Mouse (Mus musculus) liver, embryonic 12.5 days (tissue): ENCODE measurements around the gene Tmem213. TPM values are rescaled to one million over a fixed set of nuclear protein-coding genes. Genes with fewer than 3 reads are reported as not detected.
A peak's percentile ranks its signal among the peaks of the same experiment; 100 is the strongest.

Source experiments
- ATAC-seq: fragments of 200-750 bp; cut with Nextera tagmentation; 2 replicates; pipeline ENCODE4 v1.8.0; 2017; ENCODE audit warnings: moderate number of reproducible peaks, mild to moderate bottlenecking, moderate library complexity
- H3K27ac ChIP-seq: fragments of 300-500 bp; sonication (generic); 2 replicates; pipeline ENCODE4 v1.5.1; 2016; ENCODE audit warnings: mild to moderate bottlenecking
- H3K27me3 ChIP-seq: fragments of 300-500 bp; sonication (generic); replicated peaks from 2 replicates; pipeline ENCODE4 v1.6.1; 2016; ENCODE audit warnings: mild to moderate bottlenecking, moderate library complexity
- H3K36me3 ChIP-seq: fragments of 300-500 bp; sonication (generic); 2 replicates; pipeline ENCODE4 v1.6.1; 2016; ENCODE audit warnings: mild to moderate bottlenecking, moderate library complexity
- H3K4me1 ChIP-seq: fragments of 300-500 bp; sonication (generic); 2 replicates; pipeline ENCODE4 v1.6.1; 2016
- H3K4me2 ChIP-seq: fragments of 300-500 bp; sonication (generic); 2 replicates; pipeline ENCODE4 v1.6.1; 2016; ENCODE audit warnings: mild to moderate bottlenecking, moderate library complexity
- H3K4me3 ChIP-seq: fragments of 300-500 bp; sonication (generic); 2 replicates; pipeline ENCODE4 v1.5.1; 2016; ENCODE audit warnings: mild to moderate bottlenecking, moderate library complexity
- H3K9ac ChIP-seq: fragments of 300-500 bp; sonication (generic); 2 replicates; pipeline ENCODE4 v1.6.1; 2016; ENCODE audit warnings: mild to moderate bottlenecking, moderate library complexity
- H3K9me3 ChIP-seq: fragments of 300-500 bp; sonication (generic); replicated peaks from 2 replicates; pipeline ENCODE4 v1.6.1; 2016; ENCODE audit warnings: mild to moderate bottlenecking, moderate library complexity
- WGBS: fragments of 180-500 bp; shearing (Covaris S2); methylation state at CpG from one replicate; pipeline ENCODE4 v1.1.7; 2016; ENCODE audit not compliant: insufficient replicate concordance; 5-methylcytosine and 5-hydroxymethylcytosine counted together
- polyA plus RNA-seq: library from polyadenylated mRNA; unstranded; fragments of >200 nt; fragmentation: Nextera tagmentation; extraction: Ambion mirVana; gene quantifications from 2 replicates; pipeline ENCODE4 v1.2.1, GENCODE M21; 2016

Tmem213 gene
- polyA plus RNA-seq = not detected in 2 replicates

DNA sequence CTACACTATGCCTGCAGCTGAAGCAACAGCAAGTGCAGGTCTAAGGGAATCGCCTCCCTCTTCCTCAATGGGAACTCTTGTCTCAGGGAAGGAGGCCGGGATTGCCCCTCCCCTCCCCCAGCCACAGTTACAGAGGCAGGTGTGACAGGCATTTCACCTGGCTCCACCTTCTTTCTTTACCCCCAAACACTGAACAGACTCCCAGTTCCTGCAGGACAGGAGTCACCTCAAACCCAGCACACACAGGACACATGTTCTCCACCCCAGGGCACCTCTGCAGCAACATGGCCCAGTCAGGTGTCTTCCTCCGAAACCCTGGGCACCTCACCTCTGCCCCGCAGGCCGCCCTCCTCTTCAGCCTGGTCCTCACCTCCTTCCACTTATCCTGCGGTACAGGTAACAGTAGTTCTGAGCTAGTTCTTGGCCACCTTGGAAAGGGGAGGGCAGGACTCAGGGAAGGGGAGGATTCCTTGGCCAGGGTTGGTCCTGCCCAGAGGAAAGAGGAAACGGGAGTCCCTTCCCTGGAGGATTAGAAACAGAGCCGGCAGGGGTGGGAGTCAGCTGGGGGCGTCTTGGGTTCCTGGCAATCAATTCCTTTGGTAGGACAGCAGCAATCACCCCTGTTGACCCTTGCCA, at the start of gene Tmem213:
Tmem213 (plus strand) TSS at position 96 of the 636 bp plus-strand sequence.
- no peak for ATAC-seq
- H3K9ac ChIP-seq = no peak within 1 kb of the TSS
- H3K27ac ChIP-seq = no peak within 1 kb of the TSS
- H3K4me1 ChIP-seq = 0 out of 2 replicates have a peak, but pooled peaks cover under 1% of the 10 kb centered on the region
- H3K4me3 ChIP-seq = no peak within 1 kb of the TSS
- no peak within 1 kb of the TSS for H3K4me2 ChIP-seq
- WGBS = 27% methylated on average over 9 of the region's 9 CpGs
- H3K27me3 ChIP-seq = peaks cover 16% of the 10 kb centered on the region; the same call in 1 of the 2 replicates
- H3K9me3 ChIP-seq = no peaks in the 10 kb centered on the region
- H3K36me3 ChIP-seq = no peaks in the 10 kb centered on the region

DNA sequence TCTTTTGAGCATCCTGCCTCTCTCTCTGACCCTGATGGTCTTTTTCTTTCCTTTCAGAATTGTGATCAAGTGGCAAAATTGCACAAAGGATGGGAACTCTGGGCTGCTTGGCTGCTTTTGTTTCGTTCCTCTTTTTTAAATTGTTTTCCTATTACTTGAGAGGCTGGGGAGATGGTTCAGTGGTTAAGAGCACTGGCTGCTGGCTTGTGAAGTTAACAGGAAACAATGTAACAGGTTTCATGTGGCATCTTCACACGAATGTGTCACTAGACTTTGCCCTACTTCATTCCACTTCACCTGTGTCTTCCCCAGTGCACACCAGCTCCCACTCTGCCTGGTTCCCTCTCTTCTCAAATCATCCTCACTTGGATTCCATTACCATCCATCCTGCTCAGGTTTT, 44.4 kb upstream of the Tmem213 start:
- WGBS = 26% methylated on average over 2 of the region's 2 CpGs
- no peaks in the 10 kb centered on the region for H3K36me3 ChIP-seq
- no peak overlapping the region for H3K27ac ChIP-seq
- H3K27me3 ChIP-seq = no peaks in the 10 kb centered on the region
- no peaks in the 10 kb centered on the region for H3K4me1 ChIP-seq
- ATAC-seq = no peak
- peaks cover 11% of the 10 kb centered on the region; the same call in 1 of the 2 replicates for H3K9me3 ChIP-seq
- H3K4me2 ChIP-seq = no peak overlapping the region
- no peak overlapping the region for H3K4me3 ChIP-seq
- no peak overlapping the region for H3K9ac ChIP-seq

DNA sequence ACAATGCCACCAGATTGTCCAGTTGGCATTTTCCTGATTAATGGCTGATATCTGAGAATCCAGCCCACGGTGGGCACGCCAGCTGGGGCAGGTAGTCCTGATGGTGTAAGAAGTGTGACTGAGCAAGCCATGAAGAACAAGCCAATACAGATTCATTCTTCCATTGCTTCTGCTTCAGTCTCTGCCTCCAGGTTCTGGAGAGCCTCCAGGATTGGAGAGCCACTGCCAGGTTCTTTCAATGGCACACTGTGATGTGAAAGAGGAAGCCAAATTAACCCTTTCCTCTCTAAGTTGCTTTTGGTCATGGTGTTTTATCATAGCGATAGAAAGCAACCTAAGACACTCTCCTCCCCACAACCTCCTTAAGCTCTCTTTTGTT, 43.9 kb upstream of the Tmem213 start:
- H3K4me1 ChIP-seq = no peaks in the 10 kb centered on the region
- no peaks in the 10 kb centered on the region for H3K27me3 ChIP-seq
- no peak overlapping the region for H3K9ac ChIP-seq
- no peak overlapping the region for H3K4me3 ChIP-seq
- WGBS = 64% methylated on average over 3 of the region's 3 CpGs
- no peak overlapping the region for H3K4me2 ChIP-seq
- H3K36me3 ChIP-seq = no peaks in the 10 kb centered on the region
- peaks cover 11% of the 10 kb centered on the region; the same call in 1 of the 2 replicates for H3K9me3 ChIP-seq
- ATAC-seq = no peak
- H3K27ac ChIP-seq = no peak overlapping the region

DNA sequence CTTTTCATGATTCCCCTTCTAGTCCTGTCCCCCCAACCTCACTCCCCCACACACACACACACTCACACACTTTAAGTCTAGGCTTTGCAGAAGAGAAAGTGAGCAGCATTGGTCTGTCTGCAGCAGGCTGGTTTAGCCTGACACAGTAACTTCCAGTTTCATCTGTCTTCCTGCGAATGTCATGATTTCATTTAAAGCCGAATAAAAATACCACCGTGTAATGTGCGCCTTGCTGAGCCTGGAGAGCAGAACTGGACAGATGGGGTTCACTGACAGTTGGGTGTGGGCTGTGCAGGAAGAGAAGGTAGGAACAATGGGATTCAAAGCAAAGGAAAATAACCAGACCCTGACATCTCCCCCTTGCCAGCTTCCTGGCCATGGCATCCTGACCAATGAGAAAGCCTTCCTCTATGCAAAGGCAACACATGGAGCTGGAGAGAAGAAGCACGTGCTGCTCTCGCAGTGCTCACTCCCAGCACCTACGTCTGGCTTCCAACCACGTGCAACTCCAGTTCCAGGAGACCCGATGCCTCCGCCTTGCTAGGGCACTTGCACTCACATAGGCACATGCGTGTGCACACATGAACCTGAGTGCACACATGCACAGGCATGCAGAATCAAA, 43.4 kb upstream of the Tmem213 start:
- no peak overlapping the region for H3K9ac ChIP-seq
- H3K36me3 ChIP-seq = no peaks in the 10 kb centered on the region
- H3K9me3 ChIP-seq = peaks cover 11% of the 10 kb centered on the region; the same call in 1 of the 2 replicates
- no peak overlapping the region for H3K4me2 ChIP-seq
- WGBS = 65% methylated on average over 11 of the region's 11 CpGs
- H3K27ac ChIP-seq = no peak overlapping the region
- H3K4me1 ChIP-seq = peaks cover 3% of the 10 kb centered on the region
- H3K4me3 ChIP-seq = no peak overlapping the region
- no peak for ATAC-seq
- H3K27me3 ChIP-seq = no peaks in the 10 kb centered on the region

DNA sequence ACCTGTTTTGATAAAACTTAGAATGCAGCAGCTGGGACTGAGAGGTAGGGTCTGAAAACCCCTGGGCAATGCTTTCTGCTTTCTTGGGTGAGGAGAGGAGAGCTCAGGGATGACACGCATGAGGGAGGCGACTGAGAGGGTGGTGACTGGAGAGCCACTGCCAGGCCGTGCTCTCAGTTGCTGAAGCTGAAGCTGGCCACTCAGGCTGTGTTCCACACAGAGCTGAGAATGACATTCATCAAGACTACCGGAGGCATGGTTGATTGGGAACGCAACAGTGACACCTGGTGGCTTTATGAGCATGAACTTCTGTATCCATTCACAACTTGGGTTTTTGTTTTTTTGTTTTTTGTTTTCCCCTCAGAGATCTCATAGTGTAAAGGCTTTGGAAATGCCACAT, 42.8 kb upstream of the Tmem213 start:
- 7% methylated on average over 5 of the region's 5 CpGs for WGBS
- no peak overlapping the region for H3K27ac ChIP-seq
- H3K9me3 ChIP-seq = peaks cover 11% of the 10 kb centered on the region; the same call in 1 of the 2 replicates
- H3K4me1 ChIP-seq = peaks cover 9% of the 10 kb centered on the region
- H3K4me3 ChIP-seq = no peak overlapping the region
- no peak for ATAC-seq
- H3K27me3 ChIP-seq = no peaks in the 10 kb centered on the region
- H3K9ac ChIP-seq = no peak overlapping the region
- H3K36me3 ChIP-seq = no peaks in the 10 kb centered on the region
- H3K4me2 ChIP-seq = no peak overlapping the region

DNA sequence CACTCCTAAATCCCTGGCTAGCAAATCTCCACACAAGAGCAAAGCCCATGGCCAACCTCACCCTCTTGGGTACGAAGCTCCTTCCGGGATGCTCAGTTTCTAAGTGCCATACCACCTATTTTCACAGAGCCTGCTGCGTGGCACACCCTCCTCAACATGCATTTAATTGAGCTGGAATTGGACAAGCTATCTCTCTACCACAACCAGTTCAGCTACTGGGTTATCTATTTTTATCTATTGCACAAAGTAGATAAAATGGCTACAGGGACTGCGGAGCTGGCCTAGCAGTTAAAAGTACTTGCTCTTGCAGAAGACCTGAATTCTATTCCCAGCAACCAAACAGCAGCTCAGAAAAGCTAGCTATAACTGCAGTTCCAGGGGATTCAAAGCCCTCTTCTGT, 37.8 kb upstream of the Tmem213 start:
- WGBS = 59% methylated on average over 4 of the region's 4 CpGs
- Histone ChIP-seq H3K9me3 (0 out of 2 replicates have a peak, but pooled peaks cover 7% of the 10 kb centered on the region), H3K9ac (no peak overlapping the region), H3K4me1 (peaks cover 23% of the 10 kb centered on the region), H3K27ac (no peak overlapping the region), H3K36me3 (no peaks in the 10 kb centered on the region), H3K4me2 (peak overlapping the region; percentile 3; the same call in 1 of the 2 replicates), H3K27me3 (no peaks in the 10 kb centered on the region), H3K4me3 (no peak overlapping the region)
- ATAC-seq = peak; percentile 63; the same call in 1 of the 2 replicates

DNA sequence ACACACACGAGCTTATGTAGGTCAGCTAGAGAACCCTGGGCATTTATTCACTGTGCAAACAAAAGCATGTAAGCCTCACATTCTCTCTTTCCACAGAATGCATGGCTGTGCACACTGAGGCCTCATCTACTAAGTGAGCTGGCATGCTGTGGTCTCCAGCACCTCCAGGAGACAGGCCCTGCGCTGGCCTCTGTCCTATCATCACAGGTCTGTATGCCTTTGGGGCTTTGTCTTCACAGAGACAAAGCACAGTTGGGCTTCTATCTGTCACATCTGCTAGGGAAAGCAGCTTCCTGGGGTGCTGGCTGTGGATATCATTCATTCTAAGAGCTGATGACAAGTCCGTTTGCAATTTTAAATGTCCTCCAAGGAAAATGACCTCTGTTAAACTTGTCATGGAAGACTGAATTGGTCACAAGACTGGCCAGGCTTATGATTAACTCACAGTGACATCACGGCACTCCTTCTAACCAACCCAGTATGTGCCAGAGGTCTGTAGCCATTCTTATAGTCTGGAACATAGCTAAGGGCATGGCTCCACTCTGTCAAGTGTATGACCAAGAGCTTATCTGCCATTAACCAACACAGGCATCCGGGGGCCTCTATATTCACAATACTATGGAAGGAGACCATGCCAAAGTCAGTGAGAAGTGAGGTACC, 36.8 kb upstream of the Tmem213 start:
- Histone ChIP-seq H3K9me3 (0 out of 2 replicates have a peak, but pooled peaks cover 7% of the 10 kb centered on the region), H3K27me3 (no peaks in the 10 kb centered on the region), H3K27ac (0 out of 2 replicates have a peak overlapping the region, but pooled peaks have one; percentile 7), H3K4me1 (peaks cover 23% of the 10 kb centered on the region), H3K36me3 (no peaks in the 10 kb centered on the region), H3K4me2 (no peak overlapping the region), H3K9ac (no peak overlapping the region), H3K4me3 (no peak overlapping the region)
- WGBS = 53% methylated on average over 5 of the region's 5 CpGs
- peak; percentile 61 for ATAC-seq

DNA sequence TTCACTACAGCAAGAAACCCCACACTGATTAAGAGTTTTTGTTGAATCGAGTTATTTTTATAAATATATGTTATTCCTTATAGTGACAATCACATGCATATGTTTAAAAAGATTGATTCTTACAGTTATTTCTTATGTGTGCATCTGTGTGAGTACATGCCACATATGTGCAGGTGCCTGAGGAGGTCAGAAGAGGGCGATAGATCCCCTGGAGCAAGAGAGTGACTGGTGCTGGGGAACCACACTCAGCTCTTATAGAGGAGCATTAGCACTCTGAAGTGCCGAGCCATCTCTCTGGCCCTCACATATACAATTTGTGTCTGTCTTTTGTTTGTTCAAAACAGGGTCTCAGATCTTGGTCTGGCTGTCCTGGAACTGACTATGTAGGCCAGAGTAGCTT, 35.5 kb upstream of the Tmem213 start:
- Histone ChIP-seq H3K36me3 (no peaks in the 10 kb centered on the region), H3K9me3 (0 out of 2 replicates have a peak, but pooled peaks cover 7% of the 10 kb centered on the region), H3K9ac (no peak overlapping the region), H3K4me3 (no peak overlapping the region), H3K4me1 (peaks cover 23% of the 10 kb centered on the region), H3K27me3 (no peaks in the 10 kb centered on the region), H3K27ac (no peak overlapping the region), H3K4me2 (no peak overlapping the region)
- WGBS = 77% methylated on average over 3 of the region's 3 CpGs
- no peak for ATAC-seq

DNA sequence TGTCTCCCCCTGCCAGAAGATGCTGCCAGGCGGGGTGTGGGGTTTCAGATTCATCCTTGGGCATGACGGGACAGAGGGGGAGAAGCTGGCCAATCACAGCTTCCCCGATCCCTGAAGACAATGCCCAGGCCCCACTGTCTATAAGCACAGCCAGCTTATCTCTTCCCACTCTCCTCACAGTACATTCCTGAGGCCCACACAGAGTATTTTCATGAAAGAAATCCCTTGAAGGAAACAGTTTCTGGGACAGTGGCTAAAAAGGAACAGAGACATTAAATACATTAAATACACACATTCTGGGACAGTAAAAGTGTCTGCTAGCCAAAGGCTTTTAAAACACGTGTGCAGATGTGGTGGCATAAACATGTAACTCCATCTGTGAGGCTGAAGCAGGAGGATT, 28.7 kb upstream of the Tmem213 start:
- Histone ChIP-seq H3K27ac (no peak overlapping the region), H3K9me3 (no peaks in the 10 kb centered on the region), H3K4me2 (no peak overlapping the region), H3K4me3 (no peak overlapping the region), H3K9ac (no peak overlapping the region), H3K27me3 (no peaks in the 10 kb centered on the region), H3K4me1 (peaks cover 8% of the 10 kb centered on the region; the same call in 1 of the 2 replicates), H3K36me3 (no peaks in the 10 kb centered on the region)
- WGBS = 55% methylated on average over 4 of the region's 4 CpGs
- no peak for ATAC-seq

DNA sequence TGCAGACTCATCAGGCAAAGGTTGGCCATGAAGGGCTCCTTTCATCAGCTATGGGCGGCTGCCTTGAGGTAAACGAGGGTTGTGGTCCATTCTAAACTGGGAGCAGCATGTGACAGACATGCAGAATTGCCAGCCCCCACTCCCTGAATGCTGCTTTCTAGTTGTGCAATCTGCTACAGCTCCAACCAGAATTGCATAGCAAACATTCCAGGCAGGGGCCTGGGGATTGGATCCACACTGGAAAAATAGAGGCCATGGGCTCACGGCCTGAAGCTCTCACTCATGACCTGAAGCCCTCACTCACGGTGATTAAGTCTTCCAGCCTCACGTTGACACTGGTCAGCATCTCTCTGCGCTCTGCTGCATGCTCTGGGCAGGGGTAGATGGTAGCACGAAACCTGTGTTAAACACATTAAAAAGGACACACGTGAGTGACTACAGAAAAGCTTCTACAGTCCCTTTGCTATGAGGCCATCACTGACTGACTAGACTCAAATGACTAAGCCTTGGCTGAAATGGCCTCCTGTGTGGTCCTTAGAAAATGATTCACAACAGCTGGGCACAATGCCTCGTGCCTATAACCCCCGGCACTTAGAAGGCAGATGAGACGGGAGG, 27.2 kb upstream of the Tmem213 start:
- no peak overlapping the region for H3K9ac ChIP-seq
- no peak overlapping the region for H3K27ac ChIP-seq
- peaks cover 8% of the 10 kb centered on the region; the same call in 1 of the 2 replicates for H3K4me1 ChIP-seq
- no peaks in the 10 kb centered on the region for H3K27me3 ChIP-seq
- no peak overlapping the region for H3K4me2 ChIP-seq
- H3K9me3 ChIP-seq = no peaks in the 10 kb centered on the region
- H3K36me3 ChIP-seq = no peaks in the 10 kb centered on the region
- no peak overlapping the region for H3K4me3 ChIP-seq
- WGBS = 64% methylated on average over 11 of the region's 11 CpGs
- ATAC-seq = no peak

DNA sequence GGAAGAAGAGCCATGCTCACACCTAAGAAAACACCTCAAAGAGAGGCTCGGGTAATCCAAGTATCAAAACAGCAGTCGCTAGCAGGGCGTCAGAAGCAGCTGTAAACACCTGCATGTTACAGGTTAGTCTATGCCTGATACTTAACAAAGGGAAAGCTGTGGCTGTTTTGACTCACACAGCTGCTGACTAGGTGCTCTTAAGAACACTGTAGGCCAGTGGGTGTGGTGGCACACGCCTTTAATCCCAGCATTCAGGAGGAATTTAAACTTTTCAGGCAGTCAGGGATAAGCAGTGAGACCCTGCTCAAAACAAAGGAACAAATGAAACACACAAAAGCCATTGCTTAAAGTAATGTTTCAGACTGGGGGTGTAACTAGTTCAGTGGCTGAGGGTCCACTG, 25.9 kb upstream of the Tmem213 start:
- WGBS = 50% methylated on average over 4 of the region's 4 CpGs
- Histone ChIP-seq H3K9ac (no peak overlapping the region), H3K4me1 (peaks cover 8% of the 10 kb centered on the region; the same call in 1 of the 2 replicates), H3K36me3 (no peaks in the 10 kb centered on the region), H3K27me3 (no peaks in the 10 kb centered on the region), H3K4me3 (no peak overlapping the region), H3K27ac (no peak overlapping the region), H3K9me3 (no peaks in the 10 kb centered on the region), H3K4me2 (no peak overlapping the region)
- no peak for ATAC-seq
